Mouse (Mus musculus): ENCODE data around the gene 1810010H24Rik. TPM values are rescaled to one million over a fixed set of nuclear protein-coding genes. Genes with fewer than 3 reads are reported as not detected.

Gene 1810010H24Rik
- total and polyA plus RNA-seq, 3 experiments = 0.42 to 2.5 TPM; not detected in 1

GRCm38 (mm10) chr11:106999151-106999948 is 26.1 kb upstream of the 1810010H24Rik start, which contains the start of gene Kpna2:
TSS of gene Kpna2 (minus strand) at chr11:106999541.
- TF ChIP-seq TBP (IDR thresholded peaks at IDR 0.05; ENCODE audit: low read depth, low read length) (peak; percentile 90), MXI1 (IDR thresholded peaks at IDR 0.05; ENCODE audit: low read depth, low read length) (peak; percentile 96), SIN3A (IDR thresholded peaks at IDR 0.05; ENCODE audit: low read length) (peak; percentile 92), MAX (IDR thresholded peaks at IDR 0.05; ENCODE audit: low read length) (peak; percentile 76), CHD1 (IDR thresholded peaks at IDR 0.05; ENCODE audit: low read depth, low read length) (no peak), MEF2A (IDR thresholded peaks at IDR 0.05; ENCODE audit: extremely low read depth, insufficient replicate concordance, low read depth, low read length, poor library complexity, severe bottlenecking) (no peak), HCFC1 (IDR thresholded peaks at IDR 0.05; ENCODE audit: low read depth, low read length) (peak; percentile 88), POLR2A (IDR thresholded peaks at IDR 0.05; ENCODE audit: control insufficient read depth in 1 of 2, insufficient read depth in 1 of 2, low read depth in 1 of 2, low read length in 2 of 2, poor library complexity in 1 of 2) (peak; percentile 89 to 99), MAZ (IDR thresholded peaks at IDR 0.05; ENCODE audit: low read depth, low read length) (peak; percentile 98), NELFE (IDR thresholded peaks at IDR 0.05; ENCODE audit: low read depth, low read length) (peak; percentile 98), CHD2 (IDR thresholded peaks at IDR 0.05; ENCODE audit: low read length) (peak; percentile 98), CTCF (IDR thresholded peaks at IDR 0.05 in 2 of 3, conservative IDR thresholded peaks at IDR 0.05 in 1 of 3; ENCODE audit: control insufficient read depth in 1 of 3, insufficient read depth in 1 of 3, low read depth in 2 of 3, low read length in 3 of 3, poor library complexity in 1 of 3, severe bottlenecking in 1 of 3) (0 out of 6 replicates have a peak, but pooled peaks of 1 of the 3 experiments have one; percentile 5), KAT2A (conservative IDR thresholded peaks at IDR 0.05; ENCODE audit: low read depth, low read length) (no peak; the same call in 1 of the 2 replicates), TCF12 (IDR thresholded peaks at IDR 0.05; ENCODE audit: low read depth, low read length) (peak; percentile 70), ZKSCAN1 (IDR thresholded peaks at IDR 0.05; ENCODE audit: low read depth, low read length) (no peak; the same call in 1 of the 2 replicates), RAD21 (IDR thresholded peaks at IDR 0.05; ENCODE audit: low read depth, low read length) (no peak), BHLHE40 (IDR thresholded peaks at IDR 0.05; ENCODE audit: borderline replicate concordance, low read depth, low read length) (peak; percentile 55; the same call in 1 of the 2 replicates), GATA1 (IDR thresholded peaks at IDR 0.05; ENCODE audit: low read depth, low read length) (no peak), ZMIZ1 (IDR thresholded peaks at IDR 0.05; ENCODE audit: low read depth, low read length) (peak; percentile 93), ELF1 (IDR thresholded peaks at IDR 0.05; ENCODE audit: low read depth, low read length) (peak; percentile 49; the same call in 1 of the 2 replicates), POLR2AphosphoS2 (IDR thresholded peaks at IDR 0.05; ENCODE audit: low read length) (peak; percentile 97), EP300 (IDR thresholded peaks at IDR 0.05; ENCODE audit: low read depth in 1 of 2, low read length in 2 of 2) (peak in 1 of 2 experiments; percentile 64; a peak in 2 of 4 replicates), MAFK (IDR thresholded peaks at IDR 0.05; ENCODE audit: borderline replicate concordance, low read depth, low read length) (no peak), ZNF384 (IDR thresholded peaks at IDR 0.05; ENCODE audit: low read depth, low read length) (peak; percentile 100), ZC3H11A (IDR thresholded peaks at IDR 0.05; ENCODE audit: low read depth, low read length) (no peak), ETS1 (IDR thresholded peaks at IDR 0.05; ENCODE audit: low read depth, low read length) (peak; percentile 56; the same call in 1 of the 2 replicates), UBTF (IDR thresholded peaks at IDR 0.05; ENCODE audit: borderline replicate concordance, insufficient read depth, low read depth, low read length) (peak; percentile 87; the same call in 1 of the 2 replicates), MYC (IDR thresholded peaks at IDR 0.05; ENCODE audit: low read depth, low read length) (peak; percentile 52; the same call in 1 of the 2 replicates), USF2 (IDR thresholded peaks at IDR 0.05; ENCODE audit: borderline replicate concordance in 1 of 2, insufficient read depth in 1 of 2, low read depth in 1 of 2, low read length in 2 of 2) (no peak), E2F4 (IDR thresholded peaks at IDR 0.05; ENCODE audit: borderline replicate concordance, low read depth, low read length) (no peak), NRF1 (IDR thresholded peaks at IDR 0.05; ENCODE audit: insufficient read depth, low read depth, low read length, poor library complexity, severe bottlenecking) (peak; percentile 65)
- Histone ChIP-seq H3K36me3 (ENCODE audit: control insufficient read depth in 1 of 2, insufficient read depth in 2 of 2, low read length in 2 of 2) (peaks cover 24 to 40% of the 10 kb centered on the region in 2 experiments), H3K79me2 (ENCODE audit: control insufficient read depth, insufficient read depth, low read length, poor library complexity) (peaks cover 40% of the 10 kb centered on the region), H3K27me3 (ENCODE audit: control insufficient read depth in 1 of 2, insufficient read depth in 2 of 2, low read length in 2 of 2) (no peaks in the 10 kb centered on the region), H3K4me1 (ENCODE audit: control insufficient read depth in 1 of 2, insufficient read depth in 2 of 2, low read length in 2 of 2) (peaks cover 19 to 27% of the 10 kb centered on the region in 2 experiments), H3K9me3 (replicated peaks; ENCODE audit: insufficient read depth, low read length) (no peaks in the 10 kb centered on the region), H3K4me3 (ENCODE audit: control insufficient read depth in 1 of 2, insufficient read depth in 1 of 2, low read depth in 2 of 2, low read length in 2 of 2) (peak within 1 kb of the TSS; percentile 90 to 94), H3K27ac (ENCODE audit: control insufficient read depth, low read depth, low read length) (peak within 1 kb of the TSS; percentile 75), H3K9ac (ENCODE audit: control insufficient read depth, low read depth, low read length, poor library complexity, severe bottlenecking) (peak within 1 kb of the TSS; percentile 90)
- peak; percentile 99 for DNase-seq (ENCODE audit: low read depth, low spot score)

Measured in MEL (cell line).